Mouse (Mus musculus) right cerebral cortex, adult 18-20 months (tissue): Measurements from ENCODE around the gene Nipa2.
"Not testable (repeated sequence)": the region's sequence is repeated elsewhere in the genome, so short reads cannot be mapped to it uniquely, and the experiment has no call there.

ENCODE experiments used
- DNase-seq: peaks from one replicate; pipeline ENCODE4 v3.0.0; 2022; ENCODE audit warnings: mixed read lengths

Gene Nipa2

DNA sequence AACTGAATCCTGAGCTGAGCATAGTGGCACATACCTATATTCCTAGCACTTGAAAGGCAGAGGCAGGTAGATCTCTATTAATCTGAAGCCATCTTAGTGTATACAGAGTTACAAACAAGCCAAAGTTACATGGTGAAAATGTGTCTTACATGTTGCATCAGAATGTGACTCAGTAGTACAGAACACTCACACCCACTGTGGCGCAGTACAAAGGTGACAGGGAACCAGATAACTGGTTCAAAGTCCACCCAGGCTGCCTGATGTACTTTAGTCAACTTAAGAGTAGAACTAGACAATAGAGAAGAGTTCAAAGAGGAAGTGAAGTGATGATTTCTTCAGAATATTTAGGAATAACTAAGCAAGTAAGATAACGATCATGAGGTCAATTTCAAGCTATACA lies 27.3 kb downstream of the Nipa2 start:
- DNase-seq = no peak

DNA sequence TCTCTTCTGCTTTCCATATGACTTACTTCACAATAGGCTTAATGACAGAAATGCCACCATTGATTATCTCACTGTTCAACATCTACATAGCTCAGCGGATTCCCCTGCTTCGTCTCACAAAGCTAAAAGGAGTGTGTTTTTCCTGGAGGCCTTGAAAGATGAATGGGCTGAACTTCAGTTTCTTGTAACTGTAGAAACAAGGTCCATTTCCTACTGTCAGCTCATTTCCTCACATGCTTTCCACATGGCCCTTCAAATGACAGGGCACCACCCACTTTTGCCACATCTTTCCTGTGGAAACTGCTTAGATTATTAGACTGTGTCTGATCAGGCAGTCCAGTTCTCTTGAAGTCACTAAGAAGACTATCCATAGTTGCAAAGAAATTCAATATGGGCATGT lies 33.6 kb downstream of the Nipa2 start:
- no peak for DNase-seq

DNA sequence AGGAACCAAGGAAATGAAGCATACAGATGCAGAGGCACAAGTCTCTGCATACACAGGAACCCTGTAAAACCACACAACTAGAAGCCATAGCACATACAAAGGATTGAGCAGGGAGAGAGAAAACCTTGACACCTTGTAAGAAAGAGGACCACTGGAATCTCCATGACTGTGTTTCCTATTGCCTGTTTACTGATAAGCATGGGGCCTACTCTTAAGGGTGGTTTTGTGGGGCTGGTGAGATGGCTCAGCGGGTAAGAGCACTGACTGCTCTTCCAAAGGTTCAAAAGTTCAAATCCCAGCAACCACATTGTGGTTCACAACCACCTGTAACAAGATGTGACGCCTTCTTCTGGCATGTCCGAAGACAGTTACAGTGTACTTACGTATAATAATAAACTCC lies 35.0 kb downstream of the Nipa2 start:
- no peak for DNase-seq

DNA sequence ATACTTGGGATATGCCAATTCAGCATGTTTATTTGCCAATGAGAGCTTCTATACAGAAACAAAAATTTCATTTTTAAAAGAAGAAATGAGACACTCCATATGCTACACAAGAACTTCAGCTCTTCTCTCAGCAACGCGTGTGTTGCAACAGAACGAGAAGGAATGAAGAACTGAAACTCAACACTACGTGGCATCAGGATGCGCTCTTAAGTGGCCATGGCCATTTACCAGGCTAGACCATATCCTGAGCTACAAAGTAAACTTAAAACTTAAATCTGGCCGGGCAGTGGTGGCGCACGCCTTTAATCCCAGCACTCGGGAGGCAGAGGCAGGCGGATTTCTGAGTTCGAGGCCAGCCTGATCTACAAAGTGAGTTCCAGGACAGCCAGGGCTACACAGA lies 43.9 kb downstream of the Nipa2 start:
- not testable (repeated sequence) for DNase-seq

DNA sequence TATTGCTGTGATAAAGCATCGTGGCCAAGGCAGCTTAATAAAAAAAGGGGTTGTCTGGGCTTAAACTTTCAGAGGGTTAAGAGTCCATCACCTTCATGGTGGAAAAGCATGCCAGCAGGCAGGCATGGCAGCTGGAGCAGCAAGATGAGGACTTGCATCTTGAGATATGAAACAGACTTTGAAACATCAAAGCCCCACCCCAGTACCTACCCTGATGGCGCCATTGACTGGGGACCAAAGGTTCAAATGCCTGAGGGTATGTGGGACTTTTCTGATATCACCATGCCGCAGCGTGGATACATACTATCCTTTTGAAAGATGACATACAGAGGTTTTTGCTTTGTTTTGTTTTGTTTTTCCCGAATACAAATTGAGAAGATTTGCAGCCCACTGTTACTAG lies 50.2 kb downstream of the Nipa2 start:
- no peak for DNase-seq

DNA sequence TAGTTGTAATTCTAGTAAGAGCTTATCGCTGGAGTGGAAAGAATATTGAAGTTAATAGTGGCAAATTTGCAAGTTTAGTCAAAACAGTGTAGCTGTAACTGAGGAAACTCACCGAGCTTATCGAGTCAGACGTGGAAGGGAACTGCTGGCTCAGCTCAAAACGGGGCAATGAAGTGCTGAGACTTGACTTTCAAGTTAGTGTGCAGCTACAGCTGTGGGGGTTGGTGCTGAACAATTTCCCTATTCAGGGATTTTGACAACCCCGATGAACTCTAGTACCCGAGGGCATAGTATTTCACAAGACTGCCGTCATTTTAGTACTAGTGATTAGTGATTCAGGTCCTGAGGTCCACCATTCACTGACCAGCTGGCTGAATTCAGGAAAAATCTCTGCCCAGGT lies 50.9 kb downstream of the Nipa2 start:
- no peak for DNase-seq

DNA sequence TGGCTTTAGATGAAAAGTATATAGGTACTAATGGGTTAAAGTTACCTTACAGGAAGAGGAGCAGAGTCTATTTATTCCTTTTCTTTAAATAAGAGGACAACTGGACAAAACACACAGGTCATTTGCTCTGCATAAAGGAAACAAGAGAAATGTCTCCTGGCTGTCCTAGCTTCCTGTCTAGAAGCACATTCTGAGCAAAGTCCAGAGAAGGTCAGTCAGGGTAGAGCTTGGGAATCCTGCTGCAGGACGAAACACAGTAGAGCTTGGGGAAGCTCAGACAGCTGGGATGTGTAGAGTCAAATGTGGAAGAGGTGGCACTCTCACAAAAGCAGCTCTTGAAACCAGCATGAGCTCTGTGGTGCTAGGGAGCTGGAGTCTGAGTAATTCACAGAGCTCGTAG lies 51.9 kb downstream of the Nipa2 start:
- no peak for DNase-seq

DNA sequence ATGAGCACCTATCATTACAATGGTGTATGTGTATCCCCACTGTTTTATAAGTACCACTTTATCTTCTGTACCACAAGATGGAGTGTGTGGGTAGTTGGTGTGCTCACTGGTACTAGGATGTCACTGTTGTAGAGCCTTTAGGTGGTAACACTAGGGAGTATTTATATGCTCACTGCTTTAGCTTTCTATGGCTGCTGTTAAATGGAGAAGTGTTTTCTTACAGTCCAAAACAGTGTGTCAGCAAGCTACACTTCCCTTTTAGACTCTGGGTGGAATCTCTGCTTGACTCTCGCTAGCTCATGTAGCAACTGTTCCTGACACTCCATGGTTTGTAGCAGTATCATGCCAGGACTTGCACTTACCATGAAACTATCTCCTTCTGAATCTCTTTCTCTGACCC lies 52.8 kb downstream of the Nipa2 start:
- DNase-seq = no peak

DNA sequence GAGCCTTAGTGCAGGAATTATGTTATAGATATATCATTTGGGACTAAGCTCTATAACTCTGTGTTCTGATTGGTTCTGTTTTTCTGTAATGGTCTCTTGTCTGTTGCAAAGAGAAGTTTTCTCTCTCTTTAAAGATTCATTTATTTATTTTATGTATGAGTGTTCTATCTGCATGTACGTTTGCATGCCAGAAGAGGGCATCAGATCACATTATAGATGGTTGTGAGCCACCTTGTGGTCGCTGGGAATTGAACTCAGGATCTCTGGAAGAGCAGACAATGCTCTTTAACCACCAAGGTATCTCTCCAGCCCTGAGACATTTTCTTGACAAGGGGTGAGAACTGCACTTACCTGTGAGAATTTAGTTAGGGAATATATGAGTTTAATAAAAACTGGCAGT lies 56.8 kb downstream of the Nipa2 start:
- no peak for DNase-seq

DNA sequence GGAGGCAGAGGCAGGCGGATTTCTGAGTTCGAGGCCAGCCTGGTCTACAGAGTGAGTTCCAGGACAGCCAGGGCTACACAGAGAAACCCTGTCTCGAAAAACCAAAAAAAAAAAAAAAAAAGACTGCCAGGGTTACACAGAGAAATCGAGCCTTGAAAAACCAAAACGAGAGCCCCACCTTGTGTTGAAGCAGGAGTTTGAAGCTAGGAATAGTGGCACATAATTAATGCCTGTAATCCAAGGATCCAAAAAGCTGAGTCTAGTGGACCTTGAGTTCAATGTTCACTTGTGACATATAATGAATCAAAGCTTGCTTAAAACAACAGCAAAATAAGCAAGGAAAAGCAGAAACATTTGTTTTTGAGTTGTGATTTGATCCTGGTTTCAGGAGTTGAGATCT lies 58.5 kb downstream of the Nipa2 start:
- no peak for DNase-seq

DNA sequence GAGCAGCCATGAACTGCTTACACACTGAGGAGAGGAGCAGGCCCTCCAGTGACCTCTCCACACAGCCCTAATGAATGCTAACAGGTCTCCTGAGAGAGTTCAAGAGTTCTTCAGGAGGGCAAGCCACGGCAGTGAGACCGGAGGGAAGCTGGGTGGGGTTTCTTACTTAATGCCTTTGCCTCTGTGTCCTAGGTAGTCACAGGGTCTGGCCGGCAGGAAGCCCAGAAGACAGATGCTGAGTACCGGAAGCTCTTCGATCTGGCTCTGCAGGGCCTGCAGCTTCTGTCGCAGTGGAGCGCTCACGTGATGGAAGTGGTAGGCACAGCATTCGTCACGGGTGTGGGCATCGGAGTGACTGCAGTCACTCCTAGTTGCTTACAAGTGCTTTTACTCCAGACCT lies 70.5 kb downstream of the Nipa2 start:
- peak; percentile 39 for DNase-seq

DNA sequence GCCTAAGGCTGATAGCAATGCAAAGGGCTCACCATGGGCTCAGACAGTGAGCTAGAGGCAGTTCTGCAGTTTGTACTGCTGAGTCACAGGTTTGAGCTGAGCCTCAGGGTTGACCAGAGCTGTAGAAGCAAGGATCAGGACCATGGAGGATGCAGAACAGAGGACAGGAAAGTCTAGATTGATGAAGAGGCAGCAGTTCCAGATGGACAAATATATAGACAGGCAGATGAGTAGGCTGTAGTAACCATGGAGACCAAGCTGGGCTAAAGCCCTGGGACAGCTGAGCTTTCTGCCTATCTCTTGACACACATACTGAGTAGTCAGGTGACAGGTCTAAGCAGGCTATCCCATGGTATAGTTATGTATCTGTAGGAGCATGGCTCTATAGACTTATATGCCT lies 71.5 kb downstream of the Nipa2 start:
- DNase-seq = peak; percentile 45

DNA sequence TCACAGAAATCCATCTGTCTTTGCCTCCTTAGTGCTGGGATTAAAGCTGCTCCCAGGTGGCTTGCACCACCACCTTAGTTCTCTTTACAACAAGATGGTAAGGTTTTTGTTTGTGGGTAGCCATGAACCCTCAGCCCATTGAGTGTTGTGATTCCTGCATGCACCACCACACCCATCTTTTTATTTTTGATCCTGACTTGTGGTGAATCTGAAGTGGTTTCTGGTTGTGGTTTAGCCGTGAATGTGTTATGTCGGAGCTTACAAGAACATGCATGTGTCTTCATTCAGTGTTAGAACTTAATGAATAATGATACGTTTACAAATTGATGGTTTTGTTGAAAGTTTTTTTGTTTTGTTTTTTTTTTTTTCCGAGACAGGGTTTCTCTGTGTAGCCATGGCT lies 72.3 kb downstream of the Nipa2 start:
- no peak for DNase-seq

DNA sequence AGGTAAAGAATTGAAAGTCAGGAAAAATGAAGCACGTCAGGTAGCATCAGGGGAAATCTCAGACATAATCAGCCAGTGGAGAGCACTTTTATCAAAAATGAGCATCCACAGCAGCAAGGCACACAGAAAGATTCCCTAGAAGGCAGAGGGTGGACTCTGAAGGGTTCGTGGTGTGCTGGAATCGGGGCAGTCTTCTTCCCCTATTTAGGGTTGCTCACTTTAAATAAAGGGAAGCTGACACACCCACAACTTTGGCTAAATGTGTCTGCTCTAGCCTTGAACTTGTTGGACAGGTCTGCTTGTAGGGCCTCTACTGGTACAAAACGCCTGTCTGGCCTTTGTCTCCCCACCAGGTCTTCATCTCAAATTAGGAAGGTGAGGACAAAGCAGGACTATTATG lies 73.7 kb downstream of the Nipa2 start:
- DNase-seq = no peak
